Mouse (Mus musculus): ENCODE measurements around the gene Met. TPM values are rescaled to one million over a fixed set of nuclear protein-coding genes. Genes with fewer than 3 reads are reported as not detected.

Met gene
- polyA plus RNA-seq, 1 experiment from 2014 or later = 4.9 TPM

DNA sequence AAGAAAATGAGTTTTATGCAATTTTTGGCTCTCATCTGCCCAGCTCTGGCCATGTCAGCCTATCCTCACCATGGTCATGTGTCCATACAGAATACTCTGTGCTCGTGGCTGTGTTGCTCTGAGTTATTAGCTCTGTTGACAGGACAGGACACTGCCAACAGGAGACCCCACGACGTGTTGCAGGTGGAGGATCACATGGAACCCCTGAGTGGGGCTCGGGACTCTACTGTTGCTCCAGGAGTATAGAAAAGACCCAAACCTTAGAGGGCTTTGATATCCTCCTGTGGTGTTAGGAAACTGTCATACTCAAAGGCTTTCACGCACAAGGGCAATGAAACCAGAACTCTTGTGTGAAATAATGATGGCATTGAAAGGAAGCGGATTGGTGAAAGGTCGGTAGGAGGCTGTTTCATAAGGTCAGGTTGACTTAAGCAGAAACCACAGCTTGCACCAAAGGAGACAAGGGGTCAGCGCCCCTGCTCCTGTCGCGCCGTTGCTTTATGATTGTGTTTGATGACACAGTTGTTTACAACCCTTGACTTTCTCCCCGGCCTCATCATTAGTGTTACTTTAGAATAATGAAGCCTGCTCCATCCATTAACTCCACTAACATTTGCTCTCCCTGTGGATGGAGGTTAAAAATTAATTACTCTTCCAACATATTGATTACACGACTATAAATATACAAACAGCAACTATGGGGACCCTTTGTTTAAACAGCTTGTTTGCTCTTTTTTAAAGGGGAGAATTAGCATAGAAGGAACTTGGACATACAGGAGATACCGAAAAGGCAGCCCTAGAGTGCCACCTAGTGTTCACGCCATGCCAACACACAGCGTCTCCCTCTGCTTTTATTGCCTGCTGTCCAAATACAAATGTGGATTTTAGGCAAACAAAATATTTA is 125.7 kb downstream of the Met start:
- no peaks in the 10 kb centered on the region for H3K27me3 ChIP-seq
- no peaks in the 10 kb centered on the region for H3K9me3 ChIP-seq
- H3K27ac ChIP-seq = no peak overlapping the region
- ATAC-seq (ENCODE audit: insufficient number of reproducible peaks, insufficient read depth, low FRiP score, low TSS enrichment) = no peak
- H3K4me2 ChIP-seq (replicated peaks) = no peak overlapping the region
- H3K4me1 ChIP-seq = peaks cover 3% of the 10 kb centered on the region; the same call in 1 of the 2 replicates
- 34% methylated on average over 16 of the region's 16 CpGs for WGBS
- H3K36me3 ChIP-seq = no peaks in the 10 kb centered on the region
- H3K9ac ChIP-seq = no peak overlapping the region
- H3K4me3 ChIP-seq = no peak overlapping the region

DNA sequence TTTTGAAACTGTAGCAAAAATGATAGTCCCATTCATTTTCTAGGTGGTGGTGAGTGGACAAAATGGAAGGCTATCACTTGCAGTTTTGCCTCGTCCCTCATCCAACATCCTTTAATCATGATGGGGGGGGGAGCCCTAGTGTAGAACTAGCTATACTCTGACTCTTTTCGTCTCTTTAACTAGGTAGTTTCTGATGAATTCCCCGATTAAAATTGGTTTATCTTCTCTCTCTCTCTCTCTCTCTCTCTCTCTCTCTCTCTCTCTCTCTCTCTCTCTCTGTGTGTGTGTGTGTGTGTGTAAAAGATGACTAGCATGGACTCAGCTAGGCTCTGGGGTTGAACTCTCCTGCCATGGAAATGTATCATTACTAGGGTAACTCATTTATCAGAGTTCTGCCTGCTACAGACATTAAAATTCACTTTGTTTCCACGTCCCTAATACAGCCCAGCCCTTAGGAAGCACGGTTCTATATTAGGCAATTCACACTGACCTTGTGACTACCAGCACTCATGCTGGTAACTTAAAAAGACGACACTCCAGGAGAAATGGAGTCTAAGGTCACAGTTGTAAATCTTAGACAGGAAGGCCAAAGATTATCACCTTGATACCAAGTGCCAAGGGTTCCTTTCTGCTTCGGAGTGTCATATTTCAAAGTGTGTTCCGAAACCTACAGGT is 126.5 kb downstream of the Met start:
- H3K4me2 ChIP-seq (replicated peaks) = no peak overlapping the region
- H3K9ac ChIP-seq = no peak overlapping the region
- 46% methylated on average over 8 of the region's 8 CpGs for WGBS

DNA sequence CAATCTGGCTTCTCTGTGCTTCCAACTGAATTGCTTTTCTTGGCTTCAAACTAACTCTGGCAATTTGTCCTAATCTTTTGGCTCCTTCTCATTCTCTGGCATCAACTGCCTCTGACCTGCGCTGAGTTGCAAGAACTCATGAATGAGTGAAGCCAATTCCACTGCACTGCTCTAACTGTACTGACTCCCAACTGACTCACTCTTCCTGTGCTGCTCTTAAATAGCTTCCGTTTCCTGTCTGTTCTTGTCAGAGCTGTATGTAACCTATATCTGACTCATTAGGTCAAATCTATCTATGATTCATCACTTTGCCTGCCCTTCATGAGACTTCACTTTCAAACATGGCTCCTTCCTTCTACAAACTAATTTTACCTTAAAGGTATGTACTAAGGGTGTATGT is 130.4 kb downstream of the Met start:
- 94% methylated on average over 2 of the region's 2 CpGs for WGBS
- Histone ChIP-seq H3K4me1 (no peaks in the 10 kb centered on the region; the same call in 1 of the 2 replicates), H3K36me3 (no peaks in the 10 kb centered on the region), H3K27ac (no peak overlapping the region), H3K4me3 (no peak overlapping the region), H3K9me3 (no peaks in the 10 kb centered on the region), H3K9ac (no peak overlapping the region), H3K27me3 (no peaks in the 10 kb centered on the region), H3K4me2 (replicated peaks) (no peak overlapping the region)
- no peak for ATAC-seq (ENCODE audit: insufficient number of reproducible peaks, insufficient read depth, low FRiP score, low TSS enrichment)

More for the DNA sequence above, 126.5 kb downstream of the Met start:
- ATAC-seq (ENCODE audit: insufficient number of reproducible peaks, insufficient read depth, low FRiP score, low TSS enrichment) = no peak
- H3K9me3 ChIP-seq = no peaks in the 10 kb centered on the region
- no peak overlapping the region for H3K4me3 ChIP-seq
- H3K4me1 ChIP-seq = peaks cover 3% of the 10 kb centered on the region; the same call in 1 of the 2 replicates
- no peaks in the 10 kb centered on the region for H3K36me3 ChIP-seq
- H3K27me3 ChIP-seq = no peaks in the 10 kb centered on the region
- H3K27ac ChIP-seq = no peak overlapping the region

DNA sequence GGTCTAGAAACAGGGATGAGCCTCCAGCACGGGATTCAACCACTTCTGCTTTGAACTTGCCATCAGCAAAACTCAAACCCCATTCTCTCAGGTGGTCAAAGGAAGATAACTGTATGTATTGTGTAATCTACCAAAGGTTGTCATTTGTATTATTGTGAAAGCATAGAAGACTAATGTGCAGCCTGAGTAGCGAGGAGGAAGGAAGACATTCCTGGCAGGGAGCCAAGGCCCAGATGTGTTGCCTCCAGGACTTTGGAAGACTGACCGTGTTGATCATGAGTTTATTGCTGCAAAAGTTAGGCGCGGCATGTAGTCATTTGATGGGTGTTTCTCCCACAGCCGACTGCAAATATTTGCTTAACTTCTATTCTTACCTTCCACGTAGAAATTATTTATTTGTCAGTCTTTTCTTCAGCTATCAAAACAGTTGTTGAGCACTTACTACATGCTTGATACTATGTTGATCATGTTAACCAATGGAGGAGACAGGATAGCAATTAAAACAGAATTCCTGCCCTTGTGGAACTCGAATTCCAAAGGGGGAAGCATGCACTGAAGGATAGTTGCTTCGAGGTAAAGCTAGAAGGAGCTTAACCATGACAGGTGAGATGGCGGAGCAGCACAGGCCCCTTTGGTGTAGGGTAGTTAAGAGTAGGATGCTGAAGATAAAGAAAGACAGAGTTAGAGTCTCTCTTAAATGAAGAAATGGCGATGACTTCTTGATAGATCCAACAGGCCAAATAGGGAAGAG is 132.3 kb downstream of the Met start:
- no peak for ATAC-seq (ENCODE audit: insufficient number of reproducible peaks, insufficient read depth, low FRiP score, low TSS enrichment)
- Histone ChIP-seq H3K4me1 (no peaks in the 10 kb centered on the region), H3K4me2 (replicated peaks) (no peak overlapping the region), H3K27ac (no peak overlapping the region), H3K9ac (no peak overlapping the region), H3K36me3 (no peaks in the 10 kb centered on the region), H3K4me3 (no peak overlapping the region), H3K9me3 (no peaks in the 10 kb centered on the region), H3K27me3 (no peaks in the 10 kb centered on the region)
- WGBS = 83% methylated on average over 11 of the region's 11 CpGs

DNA sequence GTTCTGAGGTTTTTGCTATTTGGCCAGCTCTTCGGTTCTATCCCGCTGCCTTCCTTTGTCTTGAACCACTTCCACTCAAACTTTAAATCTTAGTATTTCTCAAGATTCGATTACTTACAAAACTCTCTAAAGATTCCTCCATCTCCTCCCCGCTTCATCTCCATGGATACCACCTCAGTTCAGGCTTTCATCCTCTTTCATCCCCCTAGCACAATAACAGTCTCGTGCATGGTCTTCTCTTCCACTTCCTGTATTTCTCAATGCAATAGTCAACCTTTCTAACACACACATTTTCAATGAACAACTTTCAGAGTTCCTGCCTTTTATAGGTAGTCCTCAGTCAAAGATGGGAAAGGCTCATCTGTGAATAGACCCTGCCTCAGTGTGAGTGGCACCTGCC is 135.8 kb downstream of the Met start:
- Histone ChIP-seq H3K4me1 (no peaks in the 10 kb centered on the region), H3K27me3 (no peaks in the 10 kb centered on the region), H3K9me3 (no peaks in the 10 kb centered on the region), H3K4me3 (no peak overlapping the region), H3K4me2 (replicated peaks) (no peak overlapping the region), H3K27ac (no peak overlapping the region), H3K9ac (no peak overlapping the region), H3K36me3 (no peaks in the 10 kb centered on the region)
- ATAC-seq (ENCODE audit: insufficient number of reproducible peaks, insufficient read depth, low FRiP score, low TSS enrichment) = no peak
- WGBS = 88% methylated on average over 5 of the region's 5 CpGs

DNA sequence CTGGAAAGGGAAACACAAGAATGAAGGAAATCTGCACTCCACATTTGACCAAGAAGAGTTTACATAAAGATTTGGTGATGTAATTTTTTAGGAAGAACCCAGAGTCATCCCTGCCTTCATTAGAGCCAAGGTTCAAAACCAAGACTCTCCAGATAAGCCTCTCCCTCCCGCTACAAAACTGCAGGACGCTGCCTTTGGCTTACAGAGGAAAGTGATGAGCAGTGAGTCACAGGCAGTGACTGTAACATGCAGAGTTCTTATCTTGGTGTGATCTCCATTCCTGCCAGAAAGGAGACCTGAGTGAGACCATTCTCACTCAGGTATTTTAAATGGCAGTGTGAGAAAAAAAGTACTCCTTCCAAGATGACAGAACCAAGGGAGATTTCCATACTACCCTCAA is 137.9 kb downstream of the Met start:
- H3K36me3 ChIP-seq = no peaks in the 10 kb centered on the region
- ATAC-seq (ENCODE audit: insufficient number of reproducible peaks, insufficient read depth, low FRiP score, low TSS enrichment) = no peak
- H3K4me1 ChIP-seq = no peaks in the 10 kb centered on the region
- no peak overlapping the region for H3K4me3 ChIP-seq
- no peak overlapping the region for H3K27ac ChIP-seq
- no peaks in the 10 kb centered on the region for H3K9me3 ChIP-seq
- 61% methylated on average over 2 of the region's 2 CpGs for WGBS
- no peaks in the 10 kb centered on the region for H3K27me3 ChIP-seq
- H3K4me2 ChIP-seq (replicated peaks) = no peak overlapping the region
- no peak overlapping the region for H3K9ac ChIP-seq

DNA sequence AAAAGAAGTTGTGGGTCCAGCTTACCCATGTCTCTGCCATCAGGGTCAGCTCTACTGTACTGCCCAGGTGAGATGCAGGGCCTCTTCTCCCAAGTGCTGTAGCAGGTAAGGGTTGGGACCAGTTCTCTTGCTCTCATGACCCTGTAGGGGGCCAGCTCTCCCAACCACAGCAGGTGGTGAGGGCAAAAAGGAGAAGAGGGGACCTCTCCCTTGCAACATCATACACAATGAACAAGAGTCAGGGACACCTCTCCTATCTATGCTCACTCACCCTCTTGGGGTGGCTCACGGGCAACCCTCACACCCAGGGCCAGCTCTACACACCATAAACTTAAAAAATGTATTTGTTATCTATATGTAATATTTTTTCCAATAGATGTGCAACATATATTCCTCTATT is 143.3 kb downstream of the Met start:
- H3K9me3 ChIP-seq = no peaks in the 10 kb centered on the region
- no peak overlapping the region for H3K27ac ChIP-seq
- no peak overlapping the region for H3K4me3 ChIP-seq
- 100% methylated on average over 1 of the region's 1 CpGs for WGBS
- H3K27me3 ChIP-seq = no peaks in the 10 kb centered on the region
- no peak overlapping the region for H3K4me2 ChIP-seq (replicated peaks)
- H3K36me3 ChIP-seq = no peaks in the 10 kb centered on the region
- no peaks in the 10 kb centered on the region for H3K4me1 ChIP-seq
- no peak for ATAC-seq (ENCODE audit: insufficient number of reproducible peaks, insufficient read depth, low FRiP score, low TSS enrichment)
- H3K9ac ChIP-seq = no peak overlapping the region

DNA sequence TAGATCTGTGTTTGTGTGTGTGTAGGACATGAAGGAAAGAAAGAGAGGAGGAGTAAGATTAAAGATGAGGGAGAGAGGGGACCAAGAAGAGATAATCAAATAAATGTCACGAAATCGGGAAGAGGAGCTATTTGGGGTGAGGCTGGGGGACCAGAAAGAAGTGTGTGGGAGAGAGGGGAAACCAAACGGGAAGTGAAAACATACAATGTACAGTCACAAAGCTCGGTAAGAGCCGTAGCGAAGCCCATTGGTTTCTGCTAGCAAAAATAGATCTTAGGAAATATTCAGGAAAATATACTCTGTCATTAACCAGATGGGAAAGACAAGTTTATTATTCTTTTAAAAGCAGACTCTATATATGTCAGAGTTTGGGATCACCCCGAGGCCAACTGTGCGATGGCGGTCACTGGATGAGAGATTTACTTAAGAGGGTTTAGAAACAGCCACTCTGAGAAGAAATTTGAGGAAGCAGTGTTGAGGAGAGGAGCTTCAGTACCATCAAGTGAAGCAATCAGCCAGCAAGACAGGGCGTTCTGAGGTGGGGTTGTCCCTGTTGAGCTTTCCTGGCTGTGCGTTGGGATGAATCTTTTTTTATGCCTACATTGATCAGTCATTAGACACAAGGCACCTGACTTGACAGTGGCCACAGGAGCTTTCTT is 147.9 kb downstream of the Met start:
- no peak for ATAC-seq (ENCODE audit: insufficient number of reproducible peaks, insufficient read depth, low FRiP score, low TSS enrichment)
- Histone ChIP-seq H3K9me3 (no peaks in the 10 kb centered on the region), H3K27me3 (no peaks in the 10 kb centered on the region), H3K27ac (no peak overlapping the region), H3K4me2 (replicated peaks) (no peak overlapping the region), H3K36me3 (no peaks in the 10 kb centered on the region), H3K4me3 (no peak overlapping the region), H3K4me1 (no peaks in the 10 kb centered on the region), H3K9ac (no peak overlapping the region)
- 86% methylated on average over 11 of the region's 11 CpGs for WGBS

DNA sequence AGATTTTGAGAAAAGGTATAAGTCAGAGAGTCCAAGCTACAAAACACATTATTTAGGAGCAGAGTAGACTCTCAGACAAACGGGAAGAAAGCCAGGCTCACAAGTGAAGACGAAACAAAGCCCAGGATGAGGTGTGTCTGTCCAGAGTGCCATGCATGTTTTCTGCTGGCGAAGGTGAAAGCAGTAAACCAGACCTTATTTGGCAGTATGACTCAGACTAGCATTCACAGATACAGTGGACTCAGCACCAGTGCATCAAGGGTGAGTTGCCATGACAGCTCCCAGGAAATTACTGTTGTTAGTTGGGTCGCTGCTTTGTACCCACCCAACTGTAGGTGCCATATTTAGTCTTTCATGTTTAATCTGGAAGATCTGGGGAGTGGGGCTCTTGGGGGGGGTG is 149.1 kb downstream of the Met start:
- H3K36me3 ChIP-seq = no peaks in the 10 kb centered on the region
- no peaks in the 10 kb centered on the region for H3K27me3 ChIP-seq
- ATAC-seq (ENCODE audit: insufficient number of reproducible peaks, insufficient read depth, low FRiP score, low TSS enrichment) = no peak
- H3K4me3 ChIP-seq = no peak overlapping the region
- H3K9ac ChIP-seq = no peak overlapping the region
- no peak overlapping the region for H3K4me2 ChIP-seq (replicated peaks)
- no peaks in the 10 kb centered on the region for H3K4me1 ChIP-seq
- no peak overlapping the region for H3K27ac ChIP-seq
- 90% methylated on average over 4 of the region's 4 CpGs for WGBS
- no peaks in the 10 kb centered on the region for H3K9me3 ChIP-seq

DNA sequence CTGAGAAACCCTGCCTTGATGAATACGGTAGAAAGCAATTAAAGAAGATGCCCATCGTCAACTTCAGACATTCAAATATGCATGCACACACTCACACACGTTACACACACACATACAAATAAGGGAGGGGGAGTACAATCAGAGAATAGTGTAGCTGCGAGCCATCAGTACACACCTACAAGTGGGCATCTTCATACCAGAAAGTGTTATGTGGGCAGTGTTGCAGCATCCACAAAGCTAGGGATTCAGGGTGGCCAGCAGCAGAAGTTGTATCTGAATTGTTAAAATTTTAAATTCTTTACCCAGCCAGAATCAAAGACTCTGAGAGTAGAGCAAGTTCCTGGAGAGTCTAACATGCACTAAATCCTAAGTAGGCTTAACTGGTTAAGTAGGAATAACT is 157.2 kb downstream of the Met start:
- 86% methylated on average over 4 of the region's 4 CpGs for WGBS
- H3K9ac ChIP-seq = no peak overlapping the region

DNA sequence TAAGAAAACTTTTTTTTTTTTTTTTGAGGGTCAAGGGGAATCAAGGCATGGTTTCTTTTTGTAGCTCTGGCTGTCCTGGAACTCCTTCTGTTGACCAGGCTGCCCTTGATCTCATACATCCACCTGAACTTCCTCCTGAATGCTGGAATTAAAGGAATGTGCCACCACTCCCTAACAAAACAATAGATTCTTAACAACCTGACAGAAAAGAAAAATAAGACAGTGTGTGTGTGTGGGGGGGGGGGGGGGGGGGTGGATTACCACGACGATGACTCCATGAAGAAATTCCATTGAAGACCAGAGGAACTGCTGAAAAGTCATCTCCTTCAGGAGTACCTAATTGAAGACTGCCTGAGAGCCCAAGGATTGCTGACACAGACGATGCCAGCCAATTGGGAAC is 157.8 kb downstream of the Met start:
- Histone ChIP-seq H3K4me3 (no peak overlapping the region), H3K9me3 (no peaks in the 10 kb centered on the region), H3K27ac (no peak overlapping the region), H3K27me3 (no peaks in the 10 kb centered on the region), H3K36me3 (no peaks in the 10 kb centered on the region), H3K4me2 (replicated peaks) (no peak overlapping the region), H3K4me1 (no peaks in the 10 kb centered on the region), H3K9ac (no peak overlapping the region)
- WGBS = 68% methylated on average over 3 of the region's 3 CpGs
- no peak for ATAC-seq (ENCODE audit: insufficient number of reproducible peaks, insufficient read depth, low FRiP score, low TSS enrichment)

More for the DNA sequence above, 157.2 kb downstream of the Met start:
- Histone ChIP-seq H3K27me3 (no peaks in the 10 kb centered on the region), H3K9me3 (no peaks in the 10 kb centered on the region), H3K4me1 (no peaks in the 10 kb centered on the region), H3K36me3 (no peaks in the 10 kb centered on the region), H3K27ac (no peak overlapping the region), H3K4me2 (replicated peaks) (no peak overlapping the region), H3K4me3 (no peak overlapping the region)
- no peak for ATAC-seq (ENCODE audit: insufficient number of reproducible peaks, insufficient read depth, low FRiP score, low TSS enrichment)
